Mouse (Mus musculus): ENCODE results near the gene Cyp4f14. TPM values are rescaled to one million over a fixed set of nuclear protein-coding genes. Genes with fewer than 3 reads are reported as not detected.
A peak's percentile ranks its signal among the peaks of the same experiment; 100 is the strongest.

Cyp4f14 gene
- polyA plus RNA-seq, 1 experiment from 2014 or later: not detected

GRCm38 (mm10) chr17:32944402-32945035 lies 27.4 kb upstream of the Cyp4f14 start:
- no peak for ATAC-seq (replicated peaks; ENCODE audit: insufficient number of reproducible peaks, low FRiP score, low TSS enrichment)
- Histone ChIP-seq H3K9ac (ENCODE audit: low read depth, low read length) (no peak overlapping the region), H3K4me3 (ENCODE audit: low read depth, low read length) (no peak overlapping the region), H3K4me1 (ENCODE audit: control insufficient read depth, insufficient read depth, low read length) (peaks cover 11% of the 10 kb centered on the region), H3K27me3 (ENCODE audit: control insufficient read depth, insufficient read depth, low read length) (no peaks in the 10 kb centered on the region), H3K27ac (ENCODE audit: low read depth, low read length) (no peak overlapping the region), H3K4me2 (no peak overlapping the region), H3K9me3 (replicated peaks; ENCODE audit: control insufficient read depth, low read length) (no peaks in the 10 kb centered on the region), H3K36me3 (ENCODE audit: control insufficient read depth, insufficient read depth, low read length) (no peaks in the 10 kb centered on the region)
- WGBS (ENCODE audit: insufficient replicate concordance): 61% methylated on average over 3 of the region's 3 CpGs

- peaks cover 11% of the 10 kb centered on the region for H3K4me1 ChIP-seq (ENCODE audit: control insufficient read depth, insufficient read depth, low read length)
- no peak for ATAC-seq (replicated peaks; ENCODE audit: insufficient number of reproducible peaks, low FRiP score, low TSS enrichment)
- H3K36me3 ChIP-seq (ENCODE audit: control insufficient read depth, insufficient read depth, low read length): no peaks in the 10 kb centered on the region
- no peaks in the 10 kb centered on the region for H3K9me3 ChIP-seq (replicated peaks; ENCODE audit: control insufficient read depth, low read length)
- WGBS (ENCODE audit: insufficient replicate concordance): 81% methylated on average over 3 of the region's 3 CpGs
- no peak overlapping the region for H3K4me3 ChIP-seq (ENCODE audit: low read depth, low read length)
- no peak overlapping the region for H3K4me2 ChIP-seq
- H3K27me3 ChIP-seq (ENCODE audit: control insufficient read depth, insufficient read depth, low read length): no peaks in the 10 kb centered on the region
- no peak overlapping the region for H3K9ac ChIP-seq (ENCODE audit: low read depth, low read length)
- no peak overlapping the region for H3K27ac ChIP-seq (ENCODE audit: low read depth, low read length)
Observed at GRCm38 (mm10) chr17:32943661-32944060, 26.5 kb upstream of the Cyp4f14 start.

DNA sequence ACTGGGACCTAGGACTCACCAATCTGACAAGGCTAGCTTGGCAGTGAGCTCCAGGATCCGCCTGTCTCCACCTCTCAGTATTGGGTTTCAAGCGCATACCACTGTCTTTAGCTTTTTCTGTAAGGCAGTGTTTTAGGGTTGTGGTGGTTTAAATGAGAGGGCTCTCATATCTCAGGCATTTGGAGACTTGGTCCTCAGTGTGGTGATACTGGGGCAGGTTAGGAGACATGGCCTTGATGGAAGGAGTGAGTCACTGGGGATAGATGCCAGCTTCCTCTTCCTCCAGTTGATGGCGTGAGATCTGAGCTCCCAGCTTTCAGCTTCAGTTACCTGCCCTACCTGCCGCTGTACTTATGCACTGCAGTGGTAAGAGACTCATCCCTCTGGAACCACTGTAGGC lies 22.7 kb upstream of the Cyp4f14 start:
- Histone ChIP-seq H3K27ac (ENCODE audit: low read depth, low read length) (no peak overlapping the region), H3K36me3 (ENCODE audit: control insufficient read depth, insufficient read depth, low read length) (no peaks in the 10 kb centered on the region), H3K27me3 (ENCODE audit: control insufficient read depth, insufficient read depth, low read length) (no peaks in the 10 kb centered on the region), H3K4me3 (ENCODE audit: low read depth, low read length) (no peak overlapping the region), H3K9me3 (replicated peaks; ENCODE audit: control insufficient read depth, low read length) (no peaks in the 10 kb centered on the region), H3K9ac (ENCODE audit: low read depth, low read length) (no peak overlapping the region), H3K4me1 (ENCODE audit: control insufficient read depth, insufficient read depth, low read length) (no peaks in the 10 kb centered on the region), H3K4me2 (no peak overlapping the region)
- no peak for ATAC-seq (replicated peaks; ENCODE audit: insufficient number of reproducible peaks, low FRiP score, low TSS enrichment)
- WGBS (ENCODE audit: insufficient replicate concordance): 78% methylated on average over 4 of the region's 4 CpGs

DNA sequence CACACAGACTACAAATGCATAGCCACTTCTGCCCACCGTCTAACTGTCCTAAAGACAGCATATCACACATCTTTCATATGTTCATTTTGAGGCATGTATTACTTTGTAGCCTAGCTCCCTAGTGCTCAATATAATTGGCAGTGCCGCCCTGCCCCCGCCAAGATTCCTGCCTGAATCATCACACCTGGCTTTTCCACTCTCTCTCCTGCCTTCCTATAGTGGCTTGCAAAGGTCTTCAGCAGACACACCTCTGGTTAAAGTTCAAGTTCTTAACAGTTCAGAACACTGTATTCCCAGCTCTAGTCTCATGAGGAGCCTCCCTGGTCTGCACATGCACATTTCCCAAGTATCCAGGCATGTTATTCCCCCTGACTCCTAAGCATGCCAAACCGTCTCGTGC lies 10.7 kb upstream of the Cyp4f14 start:
- no peaks in the 10 kb centered on the region for H3K4me1 ChIP-seq (ENCODE audit: control insufficient read depth, insufficient read depth, low read length)
- no peak overlapping the region for H3K4me2 ChIP-seq
- no peak overlapping the region for H3K4me3 ChIP-seq (ENCODE audit: low read depth, low read length)
- H3K36me3 ChIP-seq (ENCODE audit: control insufficient read depth, insufficient read depth, low read length): no peaks in the 10 kb centered on the region
- no peaks in the 10 kb centered on the region for H3K9me3 ChIP-seq (replicated peaks; ENCODE audit: control insufficient read depth, low read length)
- 74% methylated on average over 5 of the region's 5 CpGs for WGBS (ENCODE audit: insufficient replicate concordance)
- no peak overlapping the region for H3K27ac ChIP-seq (ENCODE audit: low read depth, low read length)
- ATAC-seq (replicated peaks; ENCODE audit: insufficient number of reproducible peaks, low FRiP score, low TSS enrichment): no peak
- H3K9ac ChIP-seq (ENCODE audit: low read depth, low read length): no peak overlapping the region
- H3K27me3 ChIP-seq (ENCODE audit: control insufficient read depth, insufficient read depth, low read length): no peaks in the 10 kb centered on the region

DNA sequence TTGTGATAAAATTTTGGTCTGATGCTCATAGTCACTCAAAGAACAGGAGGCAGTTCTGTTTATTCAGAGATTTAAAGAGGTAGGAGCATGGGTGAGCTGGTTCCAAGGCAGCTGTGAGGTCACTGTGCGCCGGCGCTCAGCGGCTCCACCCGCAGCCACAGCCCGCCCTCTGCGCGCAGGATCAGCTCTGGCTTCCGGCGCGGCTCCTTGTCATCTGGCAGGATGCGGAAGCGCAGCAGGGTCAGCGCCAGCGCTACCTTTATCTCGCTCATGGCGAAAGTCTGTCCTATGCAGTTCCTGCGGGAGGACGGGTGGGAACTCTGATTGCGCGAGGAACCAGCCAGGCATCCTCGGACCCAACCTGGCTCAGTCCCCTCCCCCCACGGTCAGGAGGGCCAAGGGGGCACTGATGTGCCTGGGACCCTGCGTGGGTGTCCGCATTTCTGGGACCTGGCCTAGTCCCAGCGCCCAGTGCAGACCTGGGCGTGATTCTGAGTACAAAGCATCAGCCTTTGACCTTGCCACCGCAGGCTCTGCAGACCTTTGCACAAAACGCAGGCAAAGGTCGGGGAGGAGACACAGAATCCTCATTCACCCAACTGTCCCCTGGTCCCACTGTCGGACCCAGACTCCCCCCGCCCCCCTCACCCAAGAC lies 7.6 kb upstream of the Cyp4f14 start:
- Histone ChIP-seq H3K4me3 (ENCODE audit: low read depth, low read length) (peak overlapping the region; percentile 45), H3K27ac (ENCODE audit: low read depth, low read length) (no peak overlapping the region), H3K9ac (ENCODE audit: low read depth, low read length) (peak overlapping the region; percentile 69), H3K36me3 (ENCODE audit: control insufficient read depth, insufficient read depth, low read length) (no peaks in the 10 kb centered on the region), H3K4me1 (ENCODE audit: control insufficient read depth, insufficient read depth, low read length) (no peaks in the 10 kb centered on the region), H3K4me2 (peak overlapping the region; percentile 75), H3K9me3 (replicated peaks; ENCODE audit: control insufficient read depth, low read length) (peaks cover 6% of the 10 kb centered on the region; the same call in 1 of the 2 replicates), H3K27me3 (ENCODE audit: control insufficient read depth, insufficient read depth, low read length) (no peaks in the 10 kb centered on the region)
- WGBS (ENCODE audit: insufficient replicate concordance): 15% methylated on average over 32 of the region's 32 CpGs
- ATAC-seq (replicated peaks; ENCODE audit: insufficient number of reproducible peaks, low FRiP score, low TSS enrichment): peak; percentile 85

GRCm38 (mm10) chr17:32923681-32924080 lies 6.5 kb upstream of the Cyp4f14 start:
- H3K4me3 ChIP-seq (ENCODE audit: low read depth, low read length): no peak overlapping the region
- no peak overlapping the region for H3K9ac ChIP-seq (ENCODE audit: low read depth, low read length)

DNA sequence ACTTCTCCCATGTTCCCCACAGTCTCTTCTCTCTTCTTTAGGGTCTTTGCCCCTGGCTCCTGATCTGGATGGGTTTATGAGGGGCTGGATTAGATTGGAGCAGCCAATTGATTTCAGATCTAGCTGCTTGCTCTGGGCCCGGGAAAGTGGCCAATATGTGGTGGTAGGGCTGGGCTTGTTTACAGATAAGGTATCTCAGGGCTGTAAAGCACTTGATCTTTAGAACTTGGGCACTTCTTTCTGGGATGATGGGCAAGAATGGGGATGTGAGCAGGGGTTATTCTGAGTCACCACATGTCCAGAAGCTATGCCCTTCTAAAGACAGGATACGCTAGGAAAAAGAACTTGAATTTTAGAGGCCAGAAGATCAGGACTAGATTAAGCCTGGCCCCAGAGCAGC lies 2.0 kb upstream of the Cyp4f14 start:
- 60% methylated on average over 2 of the region's 2 CpGs for WGBS (ENCODE audit: insufficient replicate concordance)
- H3K9me3 ChIP-seq (replicated peaks; ENCODE audit: control insufficient read depth, low read length): peaks cover 6% of the 10 kb centered on the region; the same call in 1 of the 2 replicates
- no peak for ATAC-seq (replicated peaks; ENCODE audit: insufficient number of reproducible peaks, low FRiP score, low TSS enrichment)

More at GRCm38 (mm10) chr17:32923681-32924080, 6.5 kb upstream of the Cyp4f14 start:
- Histone ChIP-seq H3K36me3 (ENCODE audit: control insufficient read depth, insufficient read depth, low read length) (no peaks in the 10 kb centered on the region), H3K4me1 (ENCODE audit: control insufficient read depth, insufficient read depth, low read length) (no peaks in the 10 kb centered on the region), H3K27ac (ENCODE audit: low read depth, low read length) (no peak overlapping the region), H3K27me3 (ENCODE audit: control insufficient read depth, insufficient read depth, low read length) (no peaks in the 10 kb centered on the region), H3K4me2 (no peak overlapping the region), H3K9me3 (replicated peaks; ENCODE audit: control insufficient read depth, low read length) (peaks cover 6% of the 10 kb centered on the region; the same call in 1 of the 2 replicates)
- no peak for ATAC-seq (replicated peaks; ENCODE audit: insufficient number of reproducible peaks, low FRiP score, low TSS enrichment)
- 93% methylated on average over 1 of the region's 1 CpGs for WGBS (ENCODE audit: insufficient replicate concordance)

GRCm38 (mm10) chr17:32916075-32916474 lies 1.1 kb downstream of the Cyp4f14 start:
- ATAC-seq (replicated peaks; ENCODE audit: insufficient number of reproducible peaks, low FRiP score, low TSS enrichment): no peak
- no peak overlapping the region for H3K4me3 ChIP-seq (ENCODE audit: low read depth, low read length)
- no peak overlapping the region for H3K27ac ChIP-seq (ENCODE audit: low read depth, low read length)
- H3K4me1 ChIP-seq (ENCODE audit: control insufficient read depth, insufficient read depth, low read length): no peaks in the 10 kb centered on the region
- H3K9ac ChIP-seq (ENCODE audit: low read depth, low read length): no peak overlapping the region
- H3K9me3 ChIP-seq (replicated peaks; ENCODE audit: control insufficient read depth, low read length): 0 out of 2 replicates have a peak, but pooled peaks cover 4% of the 10 kb centered on the region
- no peaks in the 10 kb centered on the region for H3K27me3 ChIP-seq (ENCODE audit: control insufficient read depth, insufficient read depth, low read length)
- no peak overlapping the region for H3K4me2 ChIP-seq
- WGBS (ENCODE audit: insufficient replicate concordance): 82% methylated on average over 1 of the region's 1 CpGs
- no peaks in the 10 kb centered on the region for H3K36me3 ChIP-seq (ENCODE audit: control insufficient read depth, insufficient read depth, low read length)

More for the DNA sequence above, 2.0 kb upstream of the Cyp4f14 start:
- H3K4me3 ChIP-seq (ENCODE audit: low read depth, low read length): no peak overlapping the region
- no peaks in the 10 kb centered on the region for H3K4me1 ChIP-seq (ENCODE audit: control insufficient read depth, insufficient read depth, low read length)
- no peak overlapping the region for H3K27ac ChIP-seq (ENCODE audit: low read depth, low read length)
- H3K27me3 ChIP-seq (ENCODE audit: control insufficient read depth, insufficient read depth, low read length): no peaks in the 10 kb centered on the region
- H3K36me3 ChIP-seq (ENCODE audit: control insufficient read depth, insufficient read depth, low read length): no peaks in the 10 kb centered on the region
- no peak overlapping the region for H3K9ac ChIP-seq (ENCODE audit: low read depth, low read length)
- H3K4me2 ChIP-seq: no peak overlapping the region

- WGBS (ENCODE audit: insufficient replicate concordance): 70% methylated on average over 10 of the region's 10 CpGs
- Histone ChIP-seq H3K9ac (ENCODE audit: low read depth, low read length) (no peak overlapping the region), H3K4me1 (ENCODE audit: control insufficient read depth, insufficient read depth, low read length) (no peaks in the 10 kb centered on the region), H3K36me3 (ENCODE audit: control insufficient read depth, insufficient read depth, low read length) (no peaks in the 10 kb centered on the region), H3K27me3 (ENCODE audit: control insufficient read depth, insufficient read depth, low read length) (peaks cover 5% of the 10 kb centered on the region), H3K4me2 (no peak overlapping the region), H3K27ac (ENCODE audit: low read depth, low read length) (no peak overlapping the region), H3K9me3 (replicated peaks; ENCODE audit: control insufficient read depth, low read length) (no peaks in the 10 kb centered on the region), H3K4me3 (ENCODE audit: low read depth, low read length) (no peak overlapping the region)
- ATAC-seq (replicated peaks; ENCODE audit: insufficient number of reproducible peaks, low FRiP score, low TSS enrichment): no peak
Observed at GRCm38 (mm10) chr17:32906172-32906571, 11.0 kb downstream of the Cyp4f14 start.

Data from heart, embryonic 11.5 days (tissue).